Comparison of ENCODE assay signal across 8 mouse cellular contexts in genomic region chr4:107179561-107179960, GRCm38 (mm10). TPM values are rescaled to one million over a fixed set of nuclear protein-coding genes. Genes with fewer than 3 reads are reported as not detected.
A peak's percentile ranks its signal among the peaks of the same experiment; 100 is the strongest.
DNase-seq lines count a peak whose midpoint lies in the region; ATAC-seq and TF ChIP-seq lines count a peak whose summit lies in the region.

No protein-coding gene starts in this region.

- peaks cover 0 to 21% of the 10 kb centered on the region in 2 experiments; a peak in 2 of 4 replicates for H3K4me1 ChIP-seq in heart, embryonic 14.5 days (ENCODE audit: control insufficient read depth in 2 of 2, insufficient read depth in 2 of 2, low read length in 2 of 2)
- H3K4me1 ChIP-seq in G1E (ENCODE audit: insufficient read depth, low read depth, low read length) = peaks cover 62% of the 10 kb centered on the region
- H3K4me1 ChIP-seq in forebrain, embryonic 14.5 days (ENCODE audit: control insufficient read depth, insufficient read depth, low read length) = peaks cover 18% of the 10 kb centered on the region

- intact Hi-C loops in left cerebral cortex, postnatal 4 days (cut with DNase I) = no loop called here
- intact Hi-C loops in gastrocnemius, postnatal 14 days (cut with DNase I; ENCODE audit: low total_unique reads) = no loop called here

- peak overlapping the region; percentile 94 for H3K9ac ChIP-seq in heart, embryonic 14.5 days (ENCODE audit: low read length)
- H3K9ac ChIP-seq in forebrain, embryonic 14.5 days (ENCODE audit: low read length) = peak overlapping the region; percentile 87

- 2% methylated on average over 8 of the region's 8 CpGs for WGBS in heart, embryonic 14.5 days
- 5% methylated on average over 8 of the region's 8 CpGs for WGBS in forebrain, embryonic 14.5 days
- 4% methylated on average over 7 of the region's 8 CpGs for WGBS in macrophage (ENCODE audit: missing documents)

- H3K4me2 ChIP-seq in heart, embryonic 14.5 days (ENCODE audit: low read length) = peak overlapping the region; percentile 71
- peak overlapping the region; percentile 73 for H3K4me2 ChIP-seq in forebrain, embryonic 14.5 days (ENCODE audit: low read length)

- H3K79me2 ChIP-seq in macrophage (ENCODE audit: inconsistent target) = peaks cover 91% of the 10 kb centered on the region

- no peaks in the 10 kb centered on the region for H3K27me3 ChIP-seq in heart, embryonic 14.5 days (ENCODE audit: control insufficient read depth, insufficient read depth, low read length)
- no peaks in the 10 kb centered on the region for H3K27me3 ChIP-seq in G1E (ENCODE audit: insufficient read depth, low read length)
- no peaks in the 10 kb centered on the region for H3K27me3 ChIP-seq in forebrain, embryonic 14.5 days (replicated peaks; ENCODE audit: control insufficient read depth, insufficient read depth, low read length)

- no peaks in the 10 kb centered on the region for H3K9me3 ChIP-seq in heart, embryonic 14.5 days (ENCODE audit: control insufficient read depth, low read length)
- H3K9me3 ChIP-seq in G1E (replicated peaks) = no peaks in the 10 kb centered on the region
- H3K9me3 ChIP-seq in forebrain, embryonic 14.5 days (replicated peaks; ENCODE audit: control insufficient read depth, low read length) = no peaks in the 10 kb centered on the region

- H3K27ac ChIP-seq in heart, embryonic 14.5 days (replicated peaks in 1 of 2; ENCODE audit: control insufficient read depth in 1 of 2, insufficient read depth in 1 of 2, low read depth in 2 of 2, low read length in 2 of 2) = peak overlapping the region; percentile 91 to 97; a peak in 3 of 4 replicates
- peak overlapping the region; percentile 95 for H3K27ac ChIP-seq in forebrain, embryonic 14.5 days (ENCODE audit: low read depth, low read length)
- peak overlapping the region; percentile 80 for H3K27ac ChIP-seq in macrophage

- TF ChIP-seq CTCF in G1E (IDR thresholded peaks at IDR 0.05; ENCODE audit: low read depth, low read length) = no peak

- ATAC-seq in heart, embryonic 14.5 days (ENCODE audit: insufficient number of reproducible peaks, insufficient read depth, low FRiP score, low read depth) = no peak
- ATAC-seq in G1E (ENCODE audit: extremely low read depth, insufficient number of reproducible peaks, low FRiP score, poor library complexity, severe bottlenecking) = no peak
- ATAC-seq in forebrain, embryonic 14.5 days = no peak

- DNase-seq in heart, adult 11 months = no peak
- DNase-seq in G1E (ENCODE audit: low spot score) = no peak
- DNase-seq in forebrain, embryonic 14.5 days (ENCODE audit: low spot score) = peak; percentile 40
- no peak for DNase-seq in left cerebral cortex, postnatal 4 days
- no peak for DNase-seq in cerebellum, postnatal 36 days
- DNase-seq in gastrocnemius, postnatal 14 days = no peak

- peaks cover 17% of the 10 kb centered on the region for H3K36me3 ChIP-seq in heart, embryonic 14.5 days (ENCODE audit: control insufficient read depth, insufficient read depth, low read length)
- H3K36me3 ChIP-seq in G1E (replicated peaks) (peaks cover 32% of the 10 kb centered on the region), macrophage (ENCODE audit: inconsistent target) (peaks cover 15% of the 10 kb centered on the region; the same call in 1 of the 2 replicates)
- peaks cover 10% of the 10 kb centered on the region for H3K36me3 ChIP-seq in forebrain, embryonic 14.5 days (ENCODE audit: control insufficient read depth, insufficient read depth, low read length)

- H3K4me3 ChIP-seq in heart, embryonic 14.5 days (ENCODE audit: control insufficient read depth in 1 of 2, insufficient read depth in 1 of 2, low read depth in 1 of 2, low read length in 2 of 2) = peak overlapping the region; percentile 87 to 98
- H3K4me3 ChIP-seq in G1E (ENCODE audit: low read depth, low read length) (peak overlapping the region; percentile 97), macrophage (ENCODE audit: inconsistent target) (peak overlapping the region; percentile 78)
- peak overlapping the region; percentile 91 for H3K4me3 ChIP-seq in forebrain, embryonic 14.5 days (ENCODE audit: low read depth, low read length)

RNA-seq across cellular contexts. Expression of gene Tceanc2, which starts 0.6 kb away (rescaled TPM):
- 11.4 and 16.8 TPM in 2 replicates for polyA plus RNA-seq in heart, embryonic 14.5 days (2014; fragmentation: Nextera tagmentation; extraction: Ambion mirVana)
- total RNA-seq in G1E (2014; fragmentation: Nextera tagmentation) (26.5 and 65.8 TPM in 2 replicates), G1E (2017) (15.1 and 15.8 TPM in 2 replicates)
- polyA plus RNA-seq in G1E (2012) (13.4 and 17.6 TPM in 2 replicates), macrophage (2018) (33.9 to 65.4 TPM (median 51.7 TPM) in 3 replicates)
- polyA plus RNA-seq in forebrain, embryonic 14.5 days (2014; fragmentation: Nextera tagmentation; extraction: Ambion mirVana) = 28.0 and 29.3 TPM in 2 replicates
- total RNA-seq in macrophage (2018; cell fraction: chromatin; rRNA removed) = 10 to 100 TPM in 21 of 26 experiments, 1 to 10 TPM in 5; 7.6 to 53.0 (median 23.9) TPM
- 10 to 100 TPM; 21.6 to 71.5 (median 49.4) TPM for total RNA-seq in macrophage (2018; cell fraction: cytosol; rRNA removed)
- 10 to 100 TPM in 25 of 26 experiments, 1 to 10 TPM in 1; 6.9 to 46.9 (median 23.3) TPM for total RNA-seq in macrophage (2018; cell fraction: nucleus; rRNA removed)
- 10 to 100 TPM; 24.4 to 27.4 TPM for total RNA-seq in left cerebral cortex, postnatal 4 days (2021)
- 10 to 100 TPM; 11.6 to 14.1 TPM for total RNA-seq in gastrocnemius, postnatal 14 days (2021)

RNA-seq across cellular contexts. Expression of gene Tmem59, which starts 1.4 kb away (rescaled TPM):
- 330 and 352 TPM in 2 replicates for polyA plus RNA-seq in heart, embryonic 14.5 days (2014; fragmentation: Nextera tagmentation; extraction: Ambion mirVana)
- total RNA-seq in G1E (2014; fragmentation: Nextera tagmentation) = 191 and 209 TPM in 2 replicates
- total RNA-seq in G1E (2017) = 89.2 and 113 TPM in 2 replicates
- polyA plus RNA-seq in G1E (2012) = 74.2 and 102 TPM in 2 replicates
- polyA plus RNA-seq in forebrain, embryonic 14.5 days (2014; fragmentation: Nextera tagmentation; extraction: Ambion mirVana) = 385 and 418 TPM in 2 replicates
- total RNA-seq in macrophage (2018; cell fraction: chromatin; rRNA removed) = 100 to 1,000 TPM in 1 of 26 experiments, 10 to 100 TPM in 21, 1 to 10 TPM in 4; 4.0 to 103 (median 26.4) TPM
- total RNA-seq in macrophage (2018; cell fraction: cytosol; rRNA removed) = 100 to 1,000 TPM; 146 to 310 (median 219) TPM
- 100 to 1,000 TPM in 20 of 26 experiments, 10 to 100 TPM in 6; 57.1 to 245 (median 155) TPM for total RNA-seq in macrophage (2018; cell fraction: nucleus; rRNA removed)
- 130 to 235 TPM (median 181 TPM) in 3 replicates for polyA plus RNA-seq in macrophage (2018)
- 100 to 1,000 TPM; 115 to 118 TPM for total RNA-seq in left cerebral cortex, postnatal 4 days (2021)
- 10 to 100 TPM; 89.6 to 98.8 TPM for total RNA-seq in gastrocnemius, postnatal 14 days (2021)

RNA-seq across cellular contexts. Expression of gene Ldlrad1, which starts 29.4 kb away (rescaled TPM):
- polyA plus RNA-seq in heart, embryonic 14.5 days (2014; fragmentation: Nextera tagmentation; extraction: Ambion mirVana) = not detected in 2 replicates
- total RNA-seq in G1E (2014; fragmentation: Nextera tagmentation) = 0.75 TPM in 1 of 2 replicates, not detected in the other
- not detected in 2 replicates for total RNA-seq in G1E (2017)
- polyA plus RNA-seq in G1E (2012) = not detected in 2 replicates
- polyA plus RNA-seq in forebrain, embryonic 14.5 days (2014; fragmentation: Nextera tagmentation; extraction: Ambion mirVana) = not detected in 2 replicates
- 1 to 10 TPM in 6 of 26 experiments, under 1 TPM in 2, not detected in 18; 0.80 to 3.6 (median 2.7) TPM for total RNA-seq in macrophage (2018; cell fraction: chromatin; rRNA removed)
- total RNA-seq in macrophage (2018; cell fraction: cytosol; rRNA removed) = not detected
- 1 to 10 TPM in 3 of 26 experiments, under 1 TPM in 2, not detected in 21; 0.85 to 1.4 (median 1.0) TPM for total RNA-seq in macrophage (2018; cell fraction: nucleus; rRNA removed)
- polyA plus RNA-seq in macrophage (2018) = not detected in 3 replicates
- not detected for total RNA-seq in left cerebral cortex, postnatal 4 days (2021)
- not detected for total RNA-seq in gastrocnemius, postnatal 14 days (2021)
